Mouse (Mus musculus) layer of hippocampus, adult 11-12 months (tissue): ENCODE measurements around the gene Olfr155.

Experiments used
- DNase-seq: peaks from one replicate; pipeline ENCODE4 v3.0.0; 2022; ENCODE audit warnings: low spot score

Olfr155 gene

GRCm38 (mm10) chr4:43851265-43851664 lies at the start of gene Olfr155:
Gene Olfr155 (plus strand): TSS chr4:43851565.
- DNase-seq, result no peak

- no peak for DNase-seq
These were observed 28.3 kb upstream of the Olfr155 start for GRCm38 (mm10) chr4:43822896-43823550.

- DNase-seq, result no peak
These were observed 27.5 kb upstream of the Olfr155 start, which contains the start of gene Olfr156 for GRCm38 (mm10) chr4:43823845-43824337. Gene Olfr156 (minus strand): TSS chr4:43823895.

- no peak for DNase-seq
These were observed 22.6 kb upstream of the Olfr155 start for GRCm38 (mm10) chr4:43828806-43829205.

GRCm38 (mm10) chr4:43832031-43832430 lies 19.3 kb upstream of the Olfr155 start:
- DNase-seq, result no peak

- DNase-seq, result no peak
These were observed 17.6 kb upstream of the Olfr155 start for GRCm38 (mm10) chr4:43833752-43834151.

GRCm38 (mm10) chr4:43834749-43835148 lies 16.6 kb upstream of the Olfr155 start:
- no peak for DNase-seq

- DNase-seq, result no peak
These were observed 13.0 kb upstream of the Olfr155 start for GRCm38 (mm10) chr4:43838326-43838725.

- DNase-seq, result no peak
These were observed 11.3 kb upstream of the Olfr155 start, which contains the start of gene Olfr157 for GRCm38 (mm10) chr4:43840101-43840500. Gene Olfr157 (minus strand): TSS chr4:43840201.

- no peak for DNase-seq
These were observed 2.7 kb downstream of the Olfr155 start for GRCm38 (mm10) chr4:43854101-43854500.

- DNase-seq, result no peak
These were observed 8.5 kb downstream of the Olfr155 start for GRCm38 (mm10) chr4:43859886-43860285.

GRCm38 (mm10) chr4:43860744-43861519 lies 9.6 kb downstream of the Olfr155 start:
- DNase-seq, result peak; percentile 77

- DNase-seq, result no peak
These were observed 11.9 kb downstream of the Olfr155 start for GRCm38 (mm10) chr4:43863298-43863697.

GRCm38 (mm10) chr4:43869821-43870220 lies 18.5 kb downstream of the Olfr155 start:
- no peak for DNase-seq

- no peak for DNase-seq
These were observed 23.1 kb downstream of the Olfr155 start for GRCm38 (mm10) chr4:43874501-43874900.

- peak; percentile 82 for DNase-seq
These were observed 24.0 kb downstream of the Olfr155 start, which contains the start of gene Reck for GRCm38 (mm10) chr4:43875160-43875918. Gene Reck (plus strand): TSS chr4:43875530.

GRCm38 (mm10) chr4:43875919-43876411 lies 24.6 kb downstream of the Olfr155 start:
- peak; percentile 6 for DNase-seq

GRCm38 (mm10) chr4:43877230-43877629 lies 25.9 kb downstream of the Olfr155 start:
- no peak for DNase-seq

- DNase-seq, result no peak
These were observed 26.9 kb downstream of the Olfr155 start for GRCm38 (mm10) chr4:43878121-43878776.

GRCm38 (mm10) chr4:43879566-43879965 lies 28.2 kb downstream of the Olfr155 start:
- no peak for DNase-seq

- no peak for DNase-seq
These were observed 32.8 kb downstream of the Olfr155 start for GRCm38 (mm10) chr4:43884196-43884595.

GRCm38 (mm10) chr4:43891247-43891646 lies 39.9 kb downstream of the Olfr155 start:
- DNase-seq, result no peak
